Mouse (Mus musculus): ENCODE measurements around the gene Picalm.

Picalm gene

GRCm38 (mm10) chr7:90131831-90132241, 1.8 kb downstream of the Picalm start:
- CTCF ChIA-PET = interaction anchor here (0.5 to 0.9 kb wide), 2 partner anchors 8 to 52 kb away, joined by 3 to 5 read pairs; no protein-coding TSS in a partner anchor

- CTCF ChIA-PET = no interaction called here
Observed at GRCm38 (mm10) chr7:90132322-90132721, 2.3 kb downstream of the Picalm start.

DNA sequence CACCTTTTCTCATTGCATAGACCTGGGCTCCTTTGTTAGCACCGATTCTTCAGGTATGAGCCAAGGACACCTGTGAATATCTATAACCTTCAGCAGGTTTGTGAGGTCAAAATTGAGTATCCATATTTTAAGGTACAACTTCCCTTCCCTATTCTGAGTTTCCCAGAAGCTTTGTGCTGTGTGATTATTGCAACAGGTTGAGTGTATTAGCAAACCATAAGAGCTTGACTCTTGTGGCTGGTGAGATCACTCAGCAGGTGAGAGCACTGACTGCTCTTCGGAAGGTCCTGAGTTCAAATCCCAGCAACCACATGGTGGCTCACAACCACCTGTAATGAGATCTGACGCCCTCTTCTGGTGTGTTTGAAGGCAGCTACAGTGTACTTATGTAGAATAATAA, 6.7 kb downstream of the Picalm start:
- CTCF ChIA-PET = no interaction called here

DNA sequence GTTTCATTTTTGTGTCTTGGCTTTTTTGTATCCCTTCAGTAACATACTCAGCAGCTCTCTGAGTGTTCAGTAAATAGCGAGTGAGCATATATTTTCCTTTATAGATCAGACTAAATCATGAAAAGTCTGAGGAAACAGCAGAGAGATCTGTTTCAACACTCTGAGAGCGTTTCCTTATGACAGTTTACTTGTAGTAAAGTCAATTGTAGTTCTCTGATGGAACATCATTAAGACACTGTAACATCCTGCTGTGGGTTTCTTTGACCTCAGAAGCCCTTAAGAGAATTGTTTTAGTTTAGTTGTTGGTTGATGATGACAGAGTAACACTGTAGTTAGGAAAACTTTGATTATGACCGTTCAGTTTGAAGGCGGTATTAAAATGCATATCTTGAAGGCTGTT, 8.3 kb downstream of the Picalm start:
- CTCF ChIA-PET = no interaction called here

- CTCF ChIA-PET = interaction anchor here (0.9 kb wide), 1 partner anchor 9 kb away, joined by 3 read pairs; no protein-coding TSS in a partner anchor
Observed at GRCm38 (mm10) chr7:90140290-90140689, 10.3 kb downstream of the Picalm start.

- CTCF ChIA-PET = interaction anchor here (0.8 kb wide), 1 partner anchor 11 kb away, joined by 3 read pairs; no protein-coding TSS in a partner anchor
Observed at GRCm38 (mm10) chr7:90144275-90144674, 14.3 kb downstream of the Picalm start.

- CTCF ChIA-PET = no interaction called here
Observed at GRCm38 (mm10) chr7:90144971-90145370, 15.0 kb downstream of the Picalm start.

DNA sequence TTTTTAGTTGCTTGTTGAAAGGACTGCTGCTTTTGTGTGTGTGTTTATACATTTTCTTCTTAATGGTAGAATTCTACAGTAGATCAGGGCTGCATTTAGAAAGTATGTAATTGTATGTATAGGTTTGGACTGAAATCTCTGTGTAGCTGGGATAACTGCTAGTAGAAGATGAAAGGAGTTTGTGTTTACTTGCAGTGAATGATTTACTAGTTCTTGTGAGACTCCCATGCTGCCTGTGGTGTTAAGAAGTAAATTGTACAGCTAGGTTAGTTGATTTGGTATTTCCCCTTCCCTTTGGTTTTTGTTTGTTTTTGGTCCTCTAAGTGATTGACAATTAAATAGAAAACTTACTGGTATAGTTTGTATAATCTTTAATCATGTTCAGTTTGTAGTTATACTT, 15.4 kb downstream of the Picalm start:
- CTCF ChIA-PET = interaction anchor here (0.6 kb wide), 1 partner anchor 19 kb away, joined by 6 read pairs; no protein-coding TSS in a partner anchor

DNA sequence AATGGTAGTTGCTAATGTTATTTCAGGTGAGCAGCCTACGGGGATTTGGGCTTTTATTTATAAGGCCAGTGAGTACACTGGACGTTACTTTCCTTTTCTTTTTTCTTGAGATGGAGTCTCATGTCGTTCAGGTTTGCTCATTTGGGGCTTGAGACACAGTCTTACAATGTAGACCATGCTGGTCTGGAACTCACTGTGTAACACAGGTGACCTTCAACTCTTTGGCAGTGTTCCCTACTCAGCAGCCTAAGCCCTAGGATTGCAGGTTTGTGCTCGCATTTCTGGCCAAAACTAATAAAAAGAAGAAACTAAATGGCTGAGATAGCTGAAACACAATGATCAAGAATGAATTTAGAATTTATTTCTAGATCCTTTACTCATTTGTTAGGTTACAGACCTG, 15.9 kb downstream of the Picalm start:
- CTCF ChIA-PET = interaction anchor here (0.6 kb wide), 1 partner anchor 19 kb away, joined by 6 read pairs; no protein-coding TSS in a partner anchor

DNA sequence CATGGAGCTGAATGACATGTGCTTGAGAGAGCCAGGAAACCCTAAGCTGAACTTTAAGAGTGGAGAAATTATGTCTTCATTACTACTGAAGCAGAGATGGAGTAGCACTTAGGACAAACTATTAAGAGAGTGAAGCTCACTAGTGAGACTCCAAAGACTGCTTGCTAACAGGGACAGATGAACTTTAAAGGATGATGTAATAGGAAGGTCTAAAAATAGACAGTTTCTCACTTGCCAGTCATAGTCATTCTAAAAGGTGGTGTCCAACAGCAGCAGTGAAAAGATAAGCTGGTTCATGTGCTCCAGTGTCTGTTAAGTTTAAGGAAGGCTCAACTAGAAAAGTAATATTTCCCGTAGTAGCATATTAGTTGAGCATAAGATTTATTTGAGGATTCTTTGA, 16.3 kb downstream of the Picalm start:
- CTCF ChIA-PET = no interaction called here

DNA sequence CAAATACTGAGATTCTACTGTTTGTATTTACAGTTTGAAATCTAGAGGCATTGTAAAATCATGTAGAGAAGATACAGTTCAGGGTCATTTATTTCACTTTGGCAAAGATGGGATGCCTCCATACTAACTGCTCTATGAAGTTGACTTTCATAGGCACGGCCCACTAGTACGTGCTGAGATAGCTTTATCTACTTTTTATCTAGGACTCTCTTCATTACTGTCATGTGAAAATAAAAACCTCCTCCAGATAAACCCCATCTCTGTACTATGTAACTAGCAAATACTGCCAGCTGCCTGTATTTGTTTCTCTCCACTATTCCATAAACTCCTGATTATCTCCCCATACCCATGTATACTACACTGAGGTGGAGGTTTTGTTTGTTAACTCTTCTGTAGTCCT, 18.0 kb downstream of the Picalm start:
- CTCF ChIA-PET = interaction anchor here (0.8 kb wide), 1 partner anchor 150 kb away, joined by 3 read pairs; no protein-coding TSS in a partner anchor

DNA sequence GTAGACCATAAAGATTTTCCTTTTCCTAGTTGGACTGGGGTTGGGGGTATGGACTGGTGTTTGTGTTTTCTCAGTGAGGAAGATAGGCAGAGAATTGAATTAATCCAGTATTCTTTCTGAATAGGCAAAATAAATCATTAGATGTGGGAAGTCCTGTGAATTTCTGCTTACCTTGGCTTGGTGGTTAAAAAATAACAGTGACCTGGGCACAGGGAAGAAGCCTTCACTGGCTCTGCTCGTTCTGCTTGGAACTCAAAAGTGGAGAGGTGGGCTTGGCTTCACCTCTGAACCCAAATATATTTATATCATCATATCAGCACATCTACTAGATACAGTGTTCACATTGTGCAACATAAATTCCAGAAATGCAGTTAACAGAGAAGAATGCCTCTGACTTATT, 18.5 kb downstream of the Picalm start:
- CTCF ChIA-PET = interaction anchor here (0.5 to 0.8 kb wide), 2 partner anchors 108 to 151 kb away, joined by 3 to 5 read pairs; no protein-coding TSS in a partner anchor

- CTCF ChIA-PET = interaction anchor here (0.6 kb wide), 1 partner anchor 133 kb away, joined by 3 read pairs; no protein-coding TSS in a partner anchor
Observed at GRCm38 (mm10) chr7:90150311-90150710, 20.3 kb downstream of the Picalm start.

DNA sequence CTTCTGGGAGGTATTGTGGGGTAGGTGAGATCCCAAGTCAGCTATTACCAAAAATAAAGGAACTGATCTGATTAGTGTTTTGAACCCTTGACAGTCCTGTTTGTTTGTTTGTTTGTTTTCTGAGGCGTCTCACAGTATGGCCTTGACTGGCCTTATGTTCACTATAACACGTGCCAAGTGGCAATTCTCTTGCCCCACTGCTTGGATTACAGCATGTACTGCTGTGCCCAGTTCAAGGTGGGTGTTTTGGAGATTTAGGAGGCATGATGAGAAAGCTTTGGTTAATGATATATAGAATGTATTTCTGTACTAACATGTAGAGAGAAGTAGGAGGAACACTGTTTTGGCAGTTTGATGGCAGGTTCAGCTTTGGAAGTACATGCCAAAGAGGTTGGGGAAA, 28.0 kb downstream of the Picalm start:
- CTCF ChIA-PET = no interaction called here

DNA sequence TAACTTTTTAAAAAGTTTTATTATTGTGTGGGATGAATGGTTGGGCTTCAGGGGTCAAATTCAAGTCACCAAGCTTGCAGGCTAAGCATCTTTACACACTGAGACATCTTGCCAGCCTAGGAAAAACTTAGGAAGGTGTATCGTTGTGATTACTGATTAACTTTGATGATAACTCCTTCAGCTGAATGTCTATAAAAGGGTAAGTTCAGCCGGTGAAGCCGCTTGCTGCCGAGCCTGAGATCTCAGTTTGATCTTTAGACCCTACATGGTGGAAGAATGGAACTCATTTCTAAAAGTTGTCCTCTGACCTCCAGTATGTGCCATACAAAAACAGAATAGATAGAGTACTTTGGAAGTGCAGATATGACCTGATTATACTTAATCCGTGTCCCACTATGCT, 30.6 kb downstream of the Picalm start:
- CTCF ChIA-PET = no interaction called here

DNA sequence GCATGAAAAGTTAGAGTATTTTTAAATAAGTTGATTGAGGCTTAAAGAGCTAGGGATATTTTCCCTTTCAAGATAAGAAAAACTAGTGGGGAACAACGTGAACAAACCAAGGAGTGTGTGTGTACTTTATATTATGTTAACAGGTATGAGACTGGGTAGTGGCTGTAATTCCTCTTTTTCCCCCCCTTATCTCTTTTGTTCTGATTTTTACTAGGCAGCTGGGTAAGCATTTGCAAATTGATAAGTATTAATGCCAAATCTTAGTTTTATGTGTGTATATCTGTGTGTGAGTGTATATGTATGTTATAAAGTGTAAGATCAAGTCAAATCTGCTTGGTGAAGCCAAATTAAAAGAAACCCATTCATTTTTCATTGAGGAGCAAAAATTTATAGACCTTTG, 34.3 kb downstream of the Picalm start:
- CTCF ChIA-PET = interaction anchor here (0.6 kb wide), 1 partner anchor 19 kb away, joined by 6 read pairs; no protein-coding TSS in a partner anchor

DNA sequence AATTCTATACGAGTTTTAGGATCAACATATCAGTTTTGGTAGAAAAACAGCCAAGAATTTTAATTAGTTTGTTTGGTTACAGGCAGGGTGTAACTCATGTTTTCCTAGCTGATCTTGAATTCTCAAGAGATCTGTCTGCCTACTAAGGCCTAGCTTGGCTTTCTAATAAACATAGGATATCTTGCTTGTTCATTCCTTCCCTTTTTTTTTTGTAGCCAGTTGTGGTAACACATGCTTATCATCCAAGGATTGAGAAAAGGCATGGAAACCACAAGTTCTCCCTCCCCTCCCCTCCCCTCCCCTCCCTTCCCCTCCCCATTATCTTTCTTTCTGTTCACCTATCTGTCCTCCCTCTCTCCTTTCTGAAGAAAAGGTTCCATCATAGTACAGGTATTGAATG, 36.0 kb downstream of the Picalm start:
- CTCF ChIA-PET = no interaction called here

DNA sequence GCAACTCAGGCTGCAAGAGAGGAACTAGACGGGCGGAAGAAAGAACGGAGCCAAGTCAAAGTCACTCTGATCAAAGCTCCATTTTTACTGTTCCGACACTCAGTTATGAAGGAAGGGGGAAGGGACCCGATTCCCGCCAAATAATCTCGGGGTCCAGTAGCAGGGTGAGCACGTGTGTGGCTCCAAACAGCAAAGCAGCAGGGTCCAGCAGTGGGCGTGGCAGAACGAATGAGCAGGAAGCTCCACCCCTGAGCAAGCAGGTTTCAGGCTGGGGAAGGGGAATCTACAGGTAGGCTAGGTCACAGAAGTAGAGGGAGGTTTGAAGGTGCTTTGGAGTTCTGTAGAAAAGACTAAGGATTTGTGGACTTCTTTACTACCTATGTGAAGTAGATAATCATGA, 37.8 kb downstream of the Picalm start:
- CTCF ChIA-PET = interaction anchor here (0.7 kb wide), 1 partner anchor 134 kb away, joined by 3 read pairs; no protein-coding TSS in a partner anchor

GRCm38 (mm10) chr7:90173778-90174177, 43.8 kb downstream of the Picalm start:
- CTCF ChIA-PET = no interaction called here

- CTCF ChIA-PET = no interaction called here
Observed at GRCm38 (mm10) chr7:90175576-90175975, 45.6 kb downstream of the Picalm start.

GRCm38 (mm10) chr7:90180635-90181034, 50.6 kb downstream of the Picalm start:
- CTCF ChIA-PET = no interaction called here

- CTCF ChIA-PET = no interaction called here
Observed at GRCm38 (mm10) chr7:90200251-90200650, 70.2 kb downstream of the Picalm start.

DNA sequence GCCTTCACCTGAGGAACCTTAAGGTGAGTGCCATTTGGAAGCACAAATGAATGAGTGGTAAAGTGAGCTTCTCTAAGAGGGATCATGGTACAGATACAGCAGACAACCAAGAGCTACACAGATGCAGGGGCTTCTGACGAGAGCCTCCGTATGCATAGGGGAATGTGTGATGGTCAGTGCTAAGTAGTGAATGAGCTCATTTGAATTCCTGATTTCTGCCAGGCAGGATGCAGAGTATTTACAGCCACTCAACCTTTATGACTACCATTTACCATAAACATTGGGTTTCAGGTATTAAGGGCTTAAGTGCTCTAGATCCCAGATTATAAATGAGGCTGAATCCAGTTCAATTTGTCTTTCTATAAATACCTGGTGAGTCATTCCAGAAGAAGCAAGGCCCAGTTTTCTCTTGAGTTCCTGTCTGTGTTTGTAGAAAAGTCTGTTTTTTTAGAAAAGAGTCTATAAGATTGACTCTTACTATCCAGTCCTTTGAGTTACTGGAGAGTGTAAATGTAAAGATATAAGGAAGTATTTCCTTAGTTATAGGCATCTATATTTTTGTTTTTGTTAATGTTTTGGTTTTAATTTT, 72.0 kb downstream of the Picalm start:
- CTCF ChIA-PET = no interaction called here

DNA sequence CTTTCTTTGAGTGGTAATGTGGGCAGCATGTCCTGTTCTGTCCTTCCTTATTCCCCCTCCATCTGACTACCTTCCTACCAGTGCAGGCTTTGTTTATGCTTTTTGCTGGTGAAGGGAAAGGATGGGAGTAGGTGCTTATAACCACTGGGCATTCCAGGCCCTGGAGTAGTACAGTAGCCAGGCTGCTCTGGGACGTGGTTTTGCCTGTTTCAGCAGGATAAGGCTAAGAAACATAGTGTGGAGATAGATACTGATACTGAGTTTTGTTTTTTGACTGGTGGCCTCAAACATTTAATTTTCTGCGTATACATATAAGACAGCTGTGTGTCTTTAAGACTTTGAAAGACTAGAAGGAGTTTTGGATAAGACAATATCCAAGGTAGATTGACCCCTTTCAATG, 73.9 kb downstream of the Picalm start:
- CTCF ChIA-PET = no interaction called here
